Mouse (Mus musculus) CH12.LX (cell line): ENCODE measurements around the gene Rab25.
"Not testable (repeated sequence)": the region's sequence is repeated elsewhere in the genome, so short reads cannot be mapped to it uniquely, and the experiment has no call there.

Experiments
- CTCF ChIP-seq, 2 experiments: IDR thresholded peaks in 1 of 2; conservative IDR thresholded peaks in 1 of 2; 2 replicates each; pipeline ENCODE4 v1.5.1; 2011 to 2012; ENCODE audit warnings: low read depth in 2 of 2, low read length in 2 of 2, improper control_type of control experiment in 1 of 2, inconsistent platforms in 1 of 2, mild to moderate bottlenecking in 1 of 2, moderate library complexity in 1 of 2
- E2F4 ChIP-seq: IDR thresholded peaks from 2 replicates; pipeline ENCODE4 v1.6.1; 2011; ENCODE audit warnings: low read depth, low read length, improper control_type of control experiment; ENCODE audit not compliant: insufficient replicate concordance
- EP300 ChIP-seq: IDR thresholded peaks from 2 replicates; pipeline ENCODE4 v1.6.1; 2011; ENCODE audit warnings: low read length, improper control_type of control experiment
- HCFC1 ChIP-seq: IDR thresholded peaks from 2 replicates; pipeline ENCODE4 v1.6.1; 2012; ENCODE audit warnings: low read depth, mild to moderate bottlenecking, inconsistent platforms, low read length, improper control_type of control experiment
- JUN ChIP-seq: IDR thresholded peaks from 2 replicates; pipeline ENCODE4 v1.6.1; 2011; ENCODE audit warnings: low read depth, mild to moderate bottlenecking, low read length, improper control_type of control experiment, moderate library complexity; ENCODE audit not compliant: insufficient read depth
- JUND ChIP-seq: conservative IDR thresholded peaks from 2 replicates; pipeline ENCODE4 v1.6.1; 2011; ENCODE audit warnings: low read depth, low read length, improper control_type of control experiment
- MAFK ChIP-seq: IDR thresholded peaks from 2 replicates; pipeline ENCODE4 v1.6.1; 2011; ENCODE audit warnings: low read length, improper control_type of control experiment; ENCODE audit not compliant: insufficient replicate concordance
- MAX ChIP-seq: IDR thresholded peaks from 2 replicates; pipeline ENCODE4 v1.6.1; 2011; ENCODE audit warnings: low read length, improper control_type of control experiment
- MEF2A ChIP-seq: IDR thresholded peaks from 2 replicates; pipeline ENCODE4 v1.6.1; 2014; ENCODE audit warnings: low read depth, mild to moderate bottlenecking, inconsistent platforms, low read length, improper control_type of control experiment, borderline replicate concordance
- NRF1 ChIP-seq: IDR thresholded peaks from 2 replicates; pipeline ENCODE4 v1.6.1; 2014; ENCODE audit warnings: low read depth, mild to moderate bottlenecking, inconsistent platforms, low read length, improper control_type of control experiment, moderate library complexity
- POLR2A ChIP-seq: IDR thresholded peaks from 2 replicates; pipeline ENCODE4 v1.6.1; 2011; ENCODE audit warnings: low read depth, mild to moderate bottlenecking, improper control_type of control experiment, low read length
- TCF12 ChIP-seq: IDR thresholded peaks from 2 replicates; pipeline ENCODE4 v1.6.1; 2014; ENCODE audit warnings: low read depth, mild to moderate bottlenecking, inconsistent platforms, low read length, improper control_type of control experiment
- ZNF384 ChIP-seq: IDR thresholded peaks from 2 replicates; pipeline ENCODE4 v1.6.1; 2012; ENCODE audit warnings: low read depth, low read length, improper control_type of control experiment, inconsistent platforms

GRCm38 (mm10) chr3:88596547-88596946 lies 48.4 kb upstream of the Rab25 start:
- not testable (repeated sequence) for TF ChIP-seq CTCF (conservative IDR thresholded peaks at IDR 0.05 in 1 of 2, IDR thresholded peaks at IDR 0.05 in 1 of 2; ENCODE audit: low read depth in 2 of 2, low read length in 2 of 2); POLR2A; EP300; MAFK; ZNF384; MEF2A; NRF1; MAX; HCFC1; JUND; E2F4; JUN
- TF ChIP-seq TCF12 = peak; percentile 81
